Comparison of ENCODE assay signal across 19 mouse cellular contexts in genomic region chr5:72446104-72446503, GRCm38 (mm10). TPM values are rescaled to one million over a fixed set of nuclear protein-coding genes. Genes with fewer than 3 reads are reported as not detected.
"Had no signal": no experiment of that assay in that cellular context is flagged by ENCODE, and none has a peak within 500 bp of the region (broad histone marks: within the 10 kb centered on the region; RNA-seq: fewer than 3 reads in every experiment).

No protein-coding gene starts in this region.

- H3K4me1 ChIP-seq: limb, embryonic 12.5 days; limb, embryonic 15.5 days; midbrain, embryonic 12.5 days; midbrain, embryonic 15.5 days; neural tube, embryonic 13.5 days had no signal

- DNase-seq: kidney, adult 9 months; kidney, postnatal 14 days; kidney, postnatal 4 days; liver, postnatal 0 days; lung, embryonic 14.5 days; retina, postnatal 1 day; right cerebral cortex, postnatal 25 days; thymus, adult 18-20 months; thymus, postnatal 36 days had no signal

- H3K9me3 ChIP-seq: limb, embryonic 12.5 days; limb, embryonic 15.5 days; midbrain, embryonic 12.5 days; midbrain, embryonic 15.5 days; neural tube, embryonic 13.5 days had no signal

- H3K36me3 ChIP-seq: limb, embryonic 12.5 days; limb, embryonic 15.5 days; midbrain, embryonic 12.5 days; midbrain, embryonic 15.5 days; neural tube, embryonic 13.5 days had no signal

- H3K4me3 ChIP-seq: limb, embryonic 12.5 days; limb, embryonic 15.5 days; midbrain, embryonic 12.5 days; midbrain, embryonic 15.5 days; neural tube, embryonic 13.5 days had no signal

- H3K27me3 ChIP-seq: limb, embryonic 12.5 days; limb, embryonic 15.5 days; midbrain, embryonic 12.5 days; midbrain, embryonic 15.5 days; neural tube, embryonic 13.5 days had no signal

- H3K27ac ChIP-seq: limb, embryonic 12.5 days; limb, embryonic 15.5 days; liver, embryonic 14.5 days; macrophage; midbrain, embryonic 12.5 days; midbrain, embryonic 15.5 days; neural tube, embryonic 13.5 days had no signal

RNA-seq across cellular contexts. Expression of gene Corin, which starts 58.2 kb away (rescaled TPM):
- total RNA-seq: layer of hippocampus, postnatal 25 days; megakaryocyte, adult 5-6 weeks; neutrophil, adult 5-6 weeks had no signal
- polyA plus RNA-seq: macrophage had no signal
